Mouse (Mus musculus) heart, embryonic 13.5 days (tissue): ENCODE measurements around the gene Gm21746. TPM values are rescaled to one million over a fixed set of nuclear protein-coding genes. Genes with fewer than 3 reads are reported as not detected.
"Not testable (repeated sequence)": the region's sequence is repeated elsewhere in the genome, so short reads cannot be mapped to it uniquely, and the experiment has no call there.

Experiments
- ATAC-seq: fragments of 200-750 bp; cut with Nextera tagmentation; 2 replicates; pipeline ENCODE4 v1.8.0; 2017; ENCODE audit warnings: moderate TSS enrichment; ENCODE audit not compliant: insufficient number of reproducible peaks, low FRiP score, low TSS enrichment; ENCODE audit errors: extremely low read depth
- H3K27ac ChIP-seq: fragments of 300-500 bp; sonication (generic); replicated peaks from 2 replicates; pipeline ENCODE4 v1.5.1; 2015; ENCODE audit warnings: moderate library complexity, mild to moderate bottlenecking, inconsistent platforms
- H3K27me3 ChIP-seq: fragments of 300-500 bp; sonication (generic); replicated peaks from 2 replicates; pipeline ENCODE4 v1.6.1; 2015; ENCODE audit warnings: mild to moderate bottlenecking, inconsistent platforms
- H3K36me3 ChIP-seq: fragments of 300-500 bp; sonication (generic); 2 replicates; pipeline ENCODE4 v1.6.1; 2015; ENCODE audit warnings: mild to moderate bottlenecking, inconsistent platforms
- H3K4me1 ChIP-seq: fragments of 300-500 bp; sonication (generic); 2 replicates; pipeline ENCODE4 v1.6.1; 2015; ENCODE audit warnings: inconsistent platforms
- H3K4me2 ChIP-seq: fragments of 300-500 bp; sonication (generic); 2 replicates; pipeline ENCODE4 v1.6.1; 2015; ENCODE audit warnings: inconsistent platforms, mild to moderate bottlenecking, moderate library complexity
- H3K4me3 ChIP-seq: fragments of 300-500 bp; sonication (generic); 2 replicates; pipeline ENCODE4 v1.5.1; 2015; ENCODE audit warnings: moderate library complexity, mild to moderate bottlenecking, inconsistent platforms
- H3K9ac ChIP-seq: fragments of 300-500 bp; sonication (generic); 2 replicates; pipeline ENCODE4 v1.6.1; 2015; ENCODE audit warnings: inconsistent platforms, mild to moderate bottlenecking, moderate library complexity
- H3K9me3 ChIP-seq: fragments of 300-500 bp; sonication (generic); 2 replicates; pipeline ENCODE4 v1.6.1; 2016; ENCODE audit warnings: inconsistent platforms
- WGBS: fragments of 180-500 bp; shearing (Covaris S2); methylation state at CpG from one replicate; pipeline ENCODE4 v1.1.7; 2015; ENCODE audit warnings: mixed read lengths; 5-methylcytosine and 5-hydroxymethylcytosine counted together
- polyA plus RNA-seq: library from polyadenylated mRNA; unstranded; fragments of >200 nt; fragmentation: Nextera tagmentation; extraction: Ambion mirVana; gene quantifications from 2 replicates; pipeline ENCODE4 v1.2.1, GENCODE M21; 2015

Gene Gm21746
- not detected in 2 replicates for polyA plus RNA-seq

DNA sequence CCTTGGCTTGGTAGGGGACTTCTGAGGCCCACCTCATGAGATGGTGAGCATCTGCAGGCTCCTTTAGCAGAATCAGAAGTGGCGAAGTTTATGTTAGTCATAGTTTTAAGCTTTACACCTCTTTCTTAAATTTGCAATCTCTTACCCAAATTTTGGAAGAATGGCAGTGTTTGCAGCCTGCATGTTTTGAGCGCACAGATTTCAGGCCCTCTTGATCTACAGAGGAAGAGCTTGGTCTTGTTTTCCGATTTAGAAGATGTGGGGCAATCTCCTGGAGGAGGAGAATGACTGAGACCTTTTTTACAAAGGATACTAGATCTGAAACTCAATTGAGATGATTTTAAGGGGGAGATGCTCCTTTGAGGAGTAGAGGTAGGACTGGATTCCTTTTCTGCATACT is at the start of gene Gm21746:
TSS of gene Gm21746 (minus strand) at position 101 of the 400 bp plus-strand sequence.
- not testable (repeated sequence) for H3K9ac ChIP-seq, H3K36me3 ChIP-seq, ATAC-seq, H3K9me3 ChIP-seq, H3K27me3 ChIP-seq, H3K4me3 ChIP-seq, H3K27ac ChIP-seq, H3K4me2 ChIP-seq, H3K4me1 ChIP-seq
- WGBS, result 59% methylated on average over 3 of the region's 3 CpGs

DNA sequence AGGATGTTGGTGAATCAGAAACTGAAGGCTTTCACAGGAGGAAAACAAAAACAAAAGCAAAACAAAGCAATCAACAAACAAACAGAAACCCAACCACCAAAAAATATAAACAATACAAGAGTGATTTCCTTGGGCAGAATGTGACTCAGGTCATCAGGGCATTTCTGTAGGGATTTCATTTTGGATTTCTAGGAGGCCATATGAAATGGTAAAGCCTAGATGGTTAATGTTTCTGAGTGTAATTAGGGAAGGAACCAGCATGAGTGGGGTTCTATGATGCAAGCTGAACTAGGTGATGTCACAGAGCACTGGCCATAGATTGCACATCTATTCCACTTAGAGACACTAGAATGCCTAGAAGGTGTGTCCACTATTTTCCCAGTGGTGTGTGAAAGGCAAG is 29.0 kb upstream of the Gm21746 start, which contains the start of gene Gm20873:
TSS of gene Gm20873 (plus strand) at position 301 of the 400 bp plus-strand sequence.
- not testable (repeated sequence) for H3K4me1 ChIP-seq, H3K27me3 ChIP-seq, ATAC-seq, H3K4me3 ChIP-seq, H3K27ac ChIP-seq, H3K36me3 ChIP-seq, H3K9ac ChIP-seq, H3K9me3 ChIP-seq, H3K4me2 ChIP-seq

Other genes starting within 250 kb of the Gm21746 start
- gene Gm20873, start 29.1 kb upstream of the Gm21746 start, polyA plus RNA-seq, result not detected in 2 replicates